Mouse (Mus musculus): ENCODE data around the gene Pla2g4b. TPM values are rescaled to one million over a fixed set of nuclear protein-coding genes. Genes with fewer than 3 reads are reported as not detected.

Gene Pla2g4b
- total RNA-seq, 2 experiments from 2014 or later = 4.7 to 8.0 TPM

Other genes with a start within 250 kb of the Pla2g4b start
- 22.5 and 24.4 TPM in 2 replicates for gene Rpap1, start 245.9 kb upstream of the Pla2g4b start, total RNA-seq (2014; fragmentation: Nextera tagmentation)
- 5.0 and 9.1 TPM in 2 replicates for gene Rpap1, start 245.9 kb upstream of the Pla2g4b start, total RNA-seq (2017)
- 0.45 TPM in 1 of 2 replicates, not detected in the other for gene Tyro3, start 235.7 kb upstream of the Pla2g4b start, total RNA-seq (2014; fragmentation: Nextera tagmentation)
- gene Tyro3, start 235.7 kb upstream of the Pla2g4b start, total RNA-seq (2017) = not detected in 2 replicates
- 76.3 and 98.4 TPM in 2 replicates for gene Mga, start 136.2 kb upstream of the Pla2g4b start, total RNA-seq (2014; fragmentation: Nextera tagmentation)
- 82.5 and 83.6 TPM in 2 replicates for gene Mga, start 136.2 kb upstream of the Pla2g4b start, total RNA-seq (2017)
- gene Mapkbp1, start 60.7 kb upstream of the Pla2g4b start, total RNA-seq (2014; fragmentation: Nextera tagmentation) = 4.5 and 5.0 TPM in 2 replicates
- gene Mapkbp1, start 60.7 kb upstream of the Pla2g4b start, total RNA-seq (2017) = 2.8 and 6.7 TPM in 2 replicates
- gene Jmjd7, start 5.9 kb upstream of the Pla2g4b start, total RNA-seq (2014; fragmentation: Nextera tagmentation) = 11.9 and 30.3 TPM in 2 replicates
- gene Jmjd7, start 5.9 kb upstream of the Pla2g4b start, total RNA-seq (2017) = 4.2 and 15.8 TPM in 2 replicates
- gene Gm28042, start 5.9 kb upstream of the Pla2g4b start, total RNA-seq (2014; fragmentation: Nextera tagmentation) = 1.3 and 3.8 TPM in 2 replicates
- 0.30 TPM in 1 of 2 replicates, not detected in the other for gene Gm28042, start 5.9 kb upstream of the Pla2g4b start, total RNA-seq (2017)
- 17.8 and 17.9 TPM in 2 replicates for gene Ehd4, start 121.2 kb downstream of the Pla2g4b start, total RNA-seq (2014; fragmentation: Nextera tagmentation)
- gene Ehd4, start 121.2 kb downstream of the Pla2g4b start, total RNA-seq (2017) = 19.1 and 25.7 TPM in 2 replicates
- not detected in 2 replicates for gene Pla2g4e, start 211.9 kb downstream of the Pla2g4b start, total RNA-seq (2014; fragmentation: Nextera tagmentation)
- gene Pla2g4e, start 211.9 kb downstream of the Pla2g4b start, total RNA-seq (2017) = not detected in 2 replicates